Mouse (Mus musculus) gastrocnemius, postnatal 4 days (tissue): Measurements from ENCODE around the gene 4930578C19Rik. TPM values are rescaled to one million over a fixed set of nuclear protein-coding genes. Genes with fewer than 3 reads are reported as not detected.
"Not testable (repeated sequence)": the region's sequence is repeated elsewhere in the genome, so short reads cannot be mapped to it uniquely, and the experiment has no call there.

Source experiments
- DNase-seq, 2 experiments: peaks; one replicate each; pipeline ENCODE4 v3.0.0; 2021 to 2022; ENCODE audit warnings: low spot score in 2 of 2, mixed read lengths in 2 of 2
- long read RNA-seq, 2 experiments: library from polyadenylated mRNA; stranded (forward); transcript quantifications; one replicate each; pipeline ENCODE4 v2.0.0; 2021
- total RNA-seq, 2 experiments: library from RNA; stranded (reverse); gene quantifications; 2 replicates each; pipeline ENCODE4 v1.2.3; 2021

The 4930578C19Rik gene
- 1 to 10 TPM; 2.6 to 3.5 TPM for total RNA-seq
- long read RNA-seq, experiment 1, partial matches to known transcripts, result 1 of 4 reads
- long read RNA-seq, experiment 1, other reads (novel, unspliced or antisense), result 2 of 4 reads
- long read RNA-seq, experiment 2, partial matches to known transcripts, result 1 of 3 reads
- long read RNA-seq, experiment 2, other reads (novel, unspliced or antisense), result 1 of 3 reads

GRCm38 (mm10) chrX:18461198-18461601 is at the start of gene 4930578C19Rik:
Gene 4930578C19Rik, minus strand, starts transcription at chrX:18461397.
- no peak for DNase-seq

GRCm38 (mm10) chrX:18467690-18468089 is 6.5 kb upstream of the 4930578C19Rik start:
- no peak for DNase-seq

DNA sequence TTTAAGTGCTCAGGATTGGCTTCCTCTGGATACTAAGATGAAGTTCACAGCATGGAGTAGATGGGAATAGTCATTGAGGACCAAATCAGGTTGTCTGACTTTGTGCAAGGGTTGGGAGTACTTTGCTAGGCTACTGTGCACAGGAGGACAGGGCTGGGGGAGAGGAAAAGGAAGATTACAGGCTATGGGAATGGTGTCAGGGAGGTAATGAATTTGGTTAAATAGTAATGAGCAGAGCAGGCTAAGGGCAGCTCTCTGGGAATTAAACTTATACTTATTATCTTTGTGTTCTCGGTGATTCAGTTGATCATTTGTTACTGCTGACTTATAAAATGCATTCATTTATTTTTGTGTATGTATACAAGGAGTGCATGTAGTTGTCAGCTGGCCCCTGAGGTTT is 1.7 kb upstream of the 4930578C19Rik start:
- no peak for DNase-seq

- no peak for DNase-seq
These were observed 9.6 kb downstream of the 4930578C19Rik start for GRCm38 (mm10) chrX:18451559-18451958.

GRCm38 (mm10) chrX:18442066-18442465 is 19.1 kb downstream of the 4930578C19Rik start:
- peak in 1 of 2 experiments; percentile 24 for DNase-seq

- DNase-seq, result no peak
These were observed 35.7 kb downstream of the 4930578C19Rik start for GRCm38 (mm10) chrX:18425451-18425850.

DNA sequence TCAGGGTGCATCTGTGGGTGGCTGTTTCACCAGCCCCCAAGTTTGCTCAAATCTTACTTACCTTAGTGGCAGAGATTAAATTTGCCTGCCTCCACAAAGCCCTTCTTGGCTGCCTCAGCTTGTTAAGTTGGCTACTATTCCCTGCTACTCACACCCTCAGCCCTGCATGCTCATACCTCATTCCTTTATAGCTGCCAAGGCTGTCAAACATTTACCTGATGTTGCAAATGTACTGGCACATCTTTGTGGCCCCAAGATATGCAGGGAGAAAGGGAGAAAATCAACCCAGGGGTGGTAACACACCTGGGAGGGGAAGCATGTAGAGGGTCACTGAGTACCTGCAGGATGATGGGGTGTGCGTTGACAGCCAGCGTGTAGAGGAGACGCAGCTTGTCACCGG is 38.0 kb downstream of the 4930578C19Rik start:
- no peak for DNase-seq

GRCm38 (mm10) chrX:18420161-18420784 is 40.9 kb downstream of the 4930578C19Rik start:
- no peak for DNase-seq

GRCm38 (mm10) chrX:18418977-18419376 is 42.2 kb downstream of the 4930578C19Rik start:
- no peak for DNase-seq

GRCm38 (mm10) chrX:18414560-18414959 is 46.6 kb downstream of the 4930578C19Rik start:
- DNase-seq, result no peak

GRCm38 (mm10) chrX:18411071-18411840 is 49.9 kb downstream of the 4930578C19Rik start:
- DNase-seq, result no peak

GRCm38 (mm10) chrX:18409598-18409997 is 51.6 kb downstream of the 4930578C19Rik start:
- DNase-seq, result no peak

GRCm38 (mm10) chrX:18402296-18402695 is 58.9 kb downstream of the 4930578C19Rik start:
- no peak for DNase-seq

DNA sequence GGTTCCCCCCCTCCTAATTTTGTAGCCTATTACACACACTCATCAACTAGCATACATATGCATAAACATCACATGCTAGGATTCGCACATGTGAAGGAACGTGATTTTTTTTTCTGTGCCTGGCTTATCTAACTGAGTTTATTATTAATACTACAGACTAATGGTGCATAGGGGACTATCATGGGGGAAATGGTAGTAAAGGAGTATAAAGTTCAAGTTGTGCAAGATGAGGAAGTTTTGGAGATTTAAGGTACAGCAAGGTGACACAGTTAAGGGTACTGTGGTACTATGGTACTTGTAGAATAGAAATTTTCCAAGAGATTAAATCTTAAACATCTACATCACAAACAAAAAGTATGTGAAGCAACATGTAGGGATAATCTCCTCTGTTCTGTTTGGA is 64.5 kb downstream of the 4930578C19Rik start:
- DNase-seq, result no peak

- DNase-seq, result not testable (repeated sequence)
These were observed 77.0 kb downstream of the 4930578C19Rik start for GRCm38 (mm10) chrX:18384181-18384580.
